Mouse (Mus musculus) heart, adult 2 months (tissue): Measurements from ENCODE around the gene Acadsb.

Experiments used
- CTCF ChIP-seq: fragments of 200-600 bp; IDR thresholded peaks from 2 replicates; pipeline ENCODE4 v1.8.1; 2022; ENCODE audit warnings: antibody characterized with exemption, mild to moderate bottlenecking, moderate library complexity
- POLR2A ChIP-seq: fragments of 200-500 bp; IDR thresholded peaks from 2 replicates; pipeline ENCODE4 v1.6.1; 2011; ENCODE audit warnings: mild to moderate bottlenecking, low read depth, low read length, control low read depth; ENCODE audit not compliant: insufficient read depth

DNA sequence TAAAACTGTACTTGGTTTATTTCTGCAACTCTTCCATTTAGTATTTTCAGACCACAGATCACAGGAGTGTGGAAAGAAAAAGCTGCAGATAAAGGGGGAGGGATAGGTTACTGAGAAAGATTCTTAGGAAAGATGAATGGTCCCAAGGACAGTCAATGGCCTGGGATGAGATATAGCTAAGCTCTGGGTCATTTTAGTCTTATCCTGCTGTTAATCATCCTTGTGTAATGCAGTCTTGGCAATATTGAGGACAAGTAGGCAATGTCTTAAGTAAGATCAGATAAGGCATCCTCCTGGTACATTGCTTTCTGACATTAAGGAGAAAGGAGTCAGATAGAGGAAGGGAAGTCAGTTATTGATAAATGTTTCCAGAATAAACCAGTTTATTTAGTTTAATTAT, 7.2 kb downstream of the Acadsb start:
- TF ChIP-seq CTCF, result no peak
- TF ChIP-seq POLR2A, result no peak
